Mouse (Mus musculus) neutrophil, adult 5-6 weeks (primary cell): Measurements from ENCODE around the gene Cdh4. TPM values are rescaled to one million over a fixed set of nuclear protein-coding genes. Genes with fewer than 3 reads are reported as not detected.
A peak's percentile ranks its signal among the peaks of the same experiment; 100 is the strongest.

ENCODE experiments used
- ATAC-seq: fragments of 151-379, 151-347 bp; 2 replicates; pipeline ENCODE4 v1.8.0; 2017; ENCODE audit warnings: mild to moderate bottlenecking, moderate TSS enrichment; ENCODE audit not compliant: insufficient number of reproducible peaks, poor library complexity, low FRiP score, severe bottlenecking; ENCODE audit errors: extremely low read depth
- total RNA-seq: library from RNA; stranded (forward); fragments of 200-1000 nt; gene quantifications from 2 replicates; pipeline ENCODE4 v1.2.3, GENCODE M21; 2017

The Cdh4 gene
- total RNA-seq, 1 experiment from 2014 or later: not detected

DNA sequence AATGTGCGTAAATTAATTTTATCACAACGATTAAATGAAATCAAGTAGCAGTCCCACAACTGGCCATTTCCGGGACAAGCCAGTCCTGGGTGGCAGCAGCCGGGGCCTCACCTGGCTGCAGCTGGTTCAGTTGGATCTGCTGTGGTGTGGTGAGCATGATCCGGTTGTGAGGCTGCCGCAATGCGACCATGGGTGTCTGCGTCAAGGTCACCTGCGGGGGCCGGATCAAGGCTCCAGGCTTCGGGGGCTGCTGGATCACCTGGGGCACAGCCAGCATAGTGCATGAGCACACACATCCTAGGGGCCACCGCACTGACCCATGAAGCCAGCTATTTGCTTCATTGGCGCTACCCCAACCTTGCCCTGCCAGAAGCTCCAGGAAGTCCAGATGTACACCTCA is 486.9 kb downstream of the Cdh4 start:
- ATAC-seq: no peak

DNA sequence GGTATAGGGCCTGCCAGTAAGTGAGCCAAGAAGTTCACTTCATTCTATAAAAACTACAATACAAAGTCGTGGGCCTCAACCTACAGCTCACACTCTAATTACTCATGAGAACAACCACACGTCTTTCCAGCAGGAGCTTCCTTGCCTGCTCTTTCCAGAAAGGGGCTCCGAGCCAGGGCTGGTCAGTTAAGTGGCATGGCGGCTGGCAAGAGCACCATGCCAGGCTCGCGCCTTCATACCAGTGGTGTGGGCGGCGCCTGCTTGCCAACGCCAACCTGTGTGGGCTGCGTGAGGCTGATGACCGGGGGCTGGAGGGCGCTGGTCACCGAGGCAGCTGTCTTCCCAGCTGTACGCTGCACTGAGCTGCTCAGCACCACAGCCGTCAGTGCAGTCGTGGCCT is 489.5 kb downstream of the Cdh4 start:
- no peak for ATAC-seq

DNA sequence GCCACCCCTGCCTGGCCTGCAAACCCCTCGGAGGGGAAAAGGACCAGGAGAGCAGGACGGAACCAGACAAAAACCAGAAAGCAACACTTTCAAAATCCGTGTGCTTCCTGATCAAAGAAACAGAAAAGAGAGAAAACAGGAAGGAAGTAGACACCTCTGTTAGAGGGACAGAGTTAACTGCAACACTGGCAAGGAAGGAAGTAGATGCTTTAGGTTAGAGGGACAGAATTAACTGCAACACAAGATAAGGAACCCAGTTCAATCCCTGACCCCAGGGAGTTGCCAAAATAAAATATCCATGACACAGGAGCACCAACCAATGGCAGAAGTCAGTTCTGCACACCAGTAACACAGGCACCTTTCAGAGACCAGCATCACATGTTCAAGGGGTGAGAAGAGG is 491.9 kb downstream of the Cdh4 start:
- ATAC-seq: no peak

DNA sequence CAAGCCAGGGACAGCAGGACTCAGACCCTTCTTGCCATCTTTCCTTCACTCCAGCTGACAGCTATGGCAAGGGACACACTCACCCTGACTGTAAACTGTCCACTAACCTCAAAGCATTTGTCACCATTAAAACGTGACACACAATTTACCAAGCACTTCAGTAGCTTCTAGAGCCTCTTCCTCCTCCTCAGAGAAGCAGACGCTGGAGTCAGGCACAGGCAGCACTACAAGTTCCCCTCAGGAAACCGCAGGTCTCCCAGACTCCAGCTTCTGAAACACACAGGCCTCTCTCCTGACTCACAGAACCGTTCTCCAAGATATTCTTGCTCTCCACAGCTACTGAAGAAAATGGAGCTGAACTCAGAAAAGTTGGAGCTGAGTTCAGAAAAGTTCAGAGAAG is 494.9 kb downstream of the Cdh4 start:
- ATAC-seq: peak; percentile 30; the same call in 1 of the 2 replicates

DNA sequence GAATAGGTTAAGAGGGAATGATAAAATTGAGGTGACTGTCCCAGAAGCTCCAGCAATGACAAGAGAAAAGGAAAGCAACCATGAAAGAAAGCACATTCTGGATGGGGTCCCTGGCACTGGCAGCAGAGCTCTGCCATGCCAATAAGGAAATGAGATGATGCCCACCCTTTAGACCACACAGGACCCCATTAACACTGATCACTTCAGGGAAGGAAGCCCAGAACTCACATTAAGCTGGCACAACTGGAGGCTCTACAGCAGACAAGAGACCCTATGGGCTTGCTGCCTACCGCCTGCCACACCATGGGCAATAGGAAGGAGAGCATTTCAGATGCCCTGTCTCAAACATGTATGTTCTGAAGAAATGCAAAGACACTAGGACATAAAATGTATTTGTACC is 499.5 kb downstream of the Cdh4 start:
- no peak for ATAC-seq

DNA sequence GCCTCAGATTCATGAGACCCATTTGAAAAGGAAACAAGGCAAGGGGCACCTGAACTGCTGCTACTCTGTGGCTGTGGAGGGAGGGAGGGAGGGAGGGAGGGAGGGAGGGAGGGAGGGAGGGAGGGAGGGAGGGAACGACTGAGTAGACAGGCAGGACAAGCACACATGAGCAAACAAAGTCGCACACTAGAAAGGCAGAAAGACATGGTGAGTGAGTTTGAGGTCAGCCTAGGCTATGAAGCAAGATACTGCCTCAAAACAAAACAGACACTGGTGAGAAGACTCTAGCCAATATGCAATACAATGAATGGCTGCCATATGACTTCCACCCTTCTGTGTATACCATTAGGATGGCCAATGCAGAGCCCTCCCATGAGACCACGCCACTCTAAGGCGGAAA is 502.8 kb downstream of the Cdh4 start:
- ATAC-seq: no peak

DNA sequence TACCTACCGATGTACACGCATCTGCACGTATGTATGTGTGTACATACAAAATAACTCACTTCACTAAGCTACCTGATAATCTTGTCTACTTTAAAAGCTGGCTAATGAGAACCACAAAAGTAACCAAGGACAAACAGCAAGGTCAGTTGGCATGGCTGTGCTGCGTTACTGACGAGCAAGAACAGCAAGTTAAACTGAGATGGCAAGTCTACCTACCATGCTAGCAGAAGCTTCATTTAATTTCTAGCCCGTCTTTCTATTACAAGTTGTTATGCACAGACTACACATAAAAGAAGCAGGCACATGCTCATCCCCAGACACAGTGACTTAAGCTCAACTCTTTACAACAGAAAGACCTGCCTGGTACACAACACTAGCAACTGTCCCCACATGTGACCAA is 504.3 kb downstream of the Cdh4 start:
- ATAC-seq: no peak

DNA sequence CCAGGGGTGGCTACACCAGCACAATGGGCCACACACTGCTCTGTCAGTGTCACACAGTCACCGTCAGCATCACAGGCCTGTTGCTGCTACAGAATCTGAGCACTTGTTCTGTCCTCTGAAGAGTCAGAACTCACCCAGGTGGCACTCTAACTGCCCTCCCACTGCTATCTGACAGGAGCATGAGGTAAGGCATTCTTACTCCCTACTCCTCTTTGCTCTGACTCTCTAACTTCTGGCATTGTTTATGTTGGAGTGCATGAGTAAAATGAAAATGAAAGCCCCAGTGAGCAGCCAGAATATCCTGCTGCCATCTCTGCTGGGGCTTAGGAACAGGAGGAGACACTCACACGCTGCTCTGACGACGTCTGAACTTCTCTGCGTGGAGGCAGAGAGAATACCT is 505.4 kb downstream of the Cdh4 start:
- no peak for ATAC-seq

DNA sequence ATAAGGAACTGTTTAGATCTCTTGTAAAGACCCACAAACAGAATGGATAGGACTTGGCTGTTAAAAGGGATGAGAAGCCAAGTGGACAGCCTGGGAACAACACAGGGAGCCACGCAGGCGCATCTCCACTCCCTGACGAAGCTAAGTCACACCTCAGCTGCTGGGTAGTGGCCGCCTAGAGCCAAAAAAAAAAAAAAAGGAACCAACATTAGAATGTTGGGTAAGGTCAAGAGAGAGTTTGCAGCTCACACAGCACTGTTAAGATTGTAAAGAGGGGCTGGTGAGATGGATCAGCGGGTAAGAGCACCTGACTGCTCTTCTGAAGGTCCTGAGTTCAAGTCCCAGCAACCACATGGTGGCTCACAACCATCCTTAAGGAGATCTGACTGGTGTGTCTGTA is 506.6 kb downstream of the Cdh4 start:
- peak; percentile 52 for ATAC-seq
